Mouse (Mus musculus): ENCODE results near the gene Cuedc1. TPM values are rescaled to one million over a fixed set of nuclear protein-coding genes. Genes with fewer than 3 reads are reported as not detected.
A peak's percentile ranks its signal among the peaks of the same experiment; 100 is the strongest.
"Not testable (repeated sequence)": the region's sequence is repeated elsewhere in the genome, so short reads cannot be mapped to it uniquely, and the experiment has no call there.

The Cuedc1 gene
- polyA plus RNA-seq, 1 experiment from 2014 or later, result 23.8 TPM

GRCm38 (mm10) chr11:88187417-88188133 lies 89.7 kb downstream of the Cuedc1 start:
- no peaks in the 10 kb centered on the region for H3K36me3 ChIP-seq
- H3K9me3 ChIP-seq, result no peaks in the 10 kb centered on the region
- 11% methylated on average over 25 of the region's 25 CpGs for WGBS
- 0 out of 2 replicates have a peak overlapping the region, but pooled peaks have one; percentile 3 for H3K4me3 ChIP-seq (replicated peaks)
- peak; percentile 85 for ATAC-seq (ENCODE audit: insufficient read depth, low FRiP score, low read depth)
- peak overlapping the region; percentile 47 for H3K4me2 ChIP-seq
- peaks cover 19% of the 10 kb centered on the region for H3K4me1 ChIP-seq
- peaks cover 9% of the 10 kb centered on the region; the same call in 1 of the 2 replicates for H3K27me3 ChIP-seq (replicated peaks)
- H3K27ac ChIP-seq, result peak overlapping the region; percentile 84
- H3K9ac ChIP-seq, result no peak overlapping the region; the same call in 1 of the 2 replicates

DNA sequence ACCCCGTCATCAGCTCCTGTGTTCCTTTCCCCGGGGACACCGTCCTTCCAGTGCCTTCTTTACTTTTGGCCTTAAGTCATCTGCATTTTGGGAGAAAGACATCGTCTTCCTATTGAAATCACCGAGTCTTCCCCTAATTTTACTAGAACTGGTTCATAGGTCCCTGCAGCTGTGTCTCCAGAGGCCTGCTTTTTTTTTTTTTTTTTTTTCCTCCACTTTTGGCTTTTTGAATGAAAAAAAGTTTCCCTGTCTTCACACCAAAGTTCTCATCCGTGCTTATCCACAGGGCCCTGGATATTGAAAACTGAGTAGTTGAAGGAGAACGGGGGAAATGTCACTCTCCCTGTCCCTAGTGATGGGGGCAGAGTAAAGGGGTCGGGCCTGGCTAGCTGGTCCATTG lies 90.4 kb downstream of the Cuedc1 start:
- no peak for ATAC-seq (ENCODE audit: insufficient read depth, low FRiP score, low read depth)
- no peaks in the 10 kb centered on the region for H3K9me3 ChIP-seq
- no peak overlapping the region for H3K4me3 ChIP-seq (replicated peaks)
- H3K4me1 ChIP-seq, result peaks cover 22% of the 10 kb centered on the region
- H3K27me3 ChIP-seq (replicated peaks), result peaks cover 10% of the 10 kb centered on the region
- WGBS, result 63% methylated on average over 8 of the region's 8 CpGs
- H3K27ac ChIP-seq, result peak overlapping the region; percentile 84; the same call in 1 of the 2 replicates
- H3K4me2 ChIP-seq, result peak overlapping the region; percentile 47
- H3K9ac ChIP-seq, result no peak overlapping the region
- no peaks in the 10 kb centered on the region for H3K36me3 ChIP-seq

DNA sequence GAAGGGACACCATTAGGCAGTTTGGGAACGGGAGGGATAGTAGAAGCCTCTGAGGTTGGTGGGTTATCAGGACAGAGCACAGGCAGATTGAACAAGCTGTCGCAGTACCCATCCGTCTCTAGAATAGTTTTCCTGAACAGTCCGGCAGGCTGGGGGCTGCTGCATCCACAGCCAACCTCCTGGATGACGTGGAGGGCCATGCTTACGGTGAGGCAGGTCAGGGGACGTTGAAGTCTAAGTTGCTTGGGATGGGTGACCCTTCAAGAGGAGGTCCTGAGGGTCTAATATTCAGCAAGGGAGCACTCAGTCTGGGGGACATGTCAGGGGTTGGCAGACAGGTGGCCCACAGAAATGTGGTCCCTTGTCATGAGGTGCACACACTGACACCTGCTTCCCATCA lies 90.8 kb downstream of the Cuedc1 start:
- H3K9me3 ChIP-seq, result no peaks in the 10 kb centered on the region
- peaks cover 14% of the 10 kb centered on the region for H3K27me3 ChIP-seq (replicated peaks)
- H3K9ac ChIP-seq, result no peak overlapping the region
- ATAC-seq (ENCODE audit: insufficient read depth, low FRiP score, low read depth), result no peak
- no peaks in the 10 kb centered on the region for H3K36me3 ChIP-seq
- H3K4me3 ChIP-seq (replicated peaks), result no peak overlapping the region
- peaks cover 26% of the 10 kb centered on the region for H3K4me1 ChIP-seq
- 0 out of 2 replicates have a peak overlapping the region, but pooled peaks have one; percentile 84 for H3K27ac ChIP-seq
- no peak overlapping the region for H3K4me2 ChIP-seq
- WGBS, result 91% methylated on average over 7 of the region's 7 CpGs

GRCm38 (mm10) chr11:88192595-88192994 lies 94.7 kb downstream of the Cuedc1 start:
- WGBS, result 21% methylated on average over 4 of the region's 4 CpGs
- H3K9me3 ChIP-seq, result no peaks in the 10 kb centered on the region
- H3K4me3 ChIP-seq (replicated peaks), result no peak overlapping the region
- no peak overlapping the region for H3K27ac ChIP-seq
- no peak for ATAC-seq (ENCODE audit: insufficient read depth, low FRiP score, low read depth)
- peaks cover 22% of the 10 kb centered on the region for H3K4me1 ChIP-seq
- H3K4me2 ChIP-seq, result no peak overlapping the region
- no peaks in the 10 kb centered on the region for H3K36me3 ChIP-seq
- H3K27me3 ChIP-seq (replicated peaks), result peaks cover 25% of the 10 kb centered on the region
- H3K9ac ChIP-seq, result no peak overlapping the region

- H3K4me2 ChIP-seq, result peak overlapping the region; percentile 45
- peaks cover 16% of the 10 kb centered on the region for H3K4me1 ChIP-seq
- no peak for ATAC-seq (ENCODE audit: insufficient read depth, low FRiP score, low read depth)
- H3K27me3 ChIP-seq (replicated peaks), result peaks cover 25% of the 10 kb centered on the region
- no peak overlapping the region for H3K27ac ChIP-seq
- no peak overlapping the region for H3K9ac ChIP-seq
- no peaks in the 10 kb centered on the region for H3K9me3 ChIP-seq
- WGBS, result 13% methylated on average over 34 of the region's 34 CpGs
- H3K36me3 ChIP-seq, result no peaks in the 10 kb centered on the region
- H3K4me3 ChIP-seq (replicated peaks), result peak overlapping the region; percentile 17; the same call in 1 of the 2 replicates
Measured at GRCm38 (mm10) chr11:88193098-88193823, 95.4 kb downstream of the Cuedc1 start.

DNA sequence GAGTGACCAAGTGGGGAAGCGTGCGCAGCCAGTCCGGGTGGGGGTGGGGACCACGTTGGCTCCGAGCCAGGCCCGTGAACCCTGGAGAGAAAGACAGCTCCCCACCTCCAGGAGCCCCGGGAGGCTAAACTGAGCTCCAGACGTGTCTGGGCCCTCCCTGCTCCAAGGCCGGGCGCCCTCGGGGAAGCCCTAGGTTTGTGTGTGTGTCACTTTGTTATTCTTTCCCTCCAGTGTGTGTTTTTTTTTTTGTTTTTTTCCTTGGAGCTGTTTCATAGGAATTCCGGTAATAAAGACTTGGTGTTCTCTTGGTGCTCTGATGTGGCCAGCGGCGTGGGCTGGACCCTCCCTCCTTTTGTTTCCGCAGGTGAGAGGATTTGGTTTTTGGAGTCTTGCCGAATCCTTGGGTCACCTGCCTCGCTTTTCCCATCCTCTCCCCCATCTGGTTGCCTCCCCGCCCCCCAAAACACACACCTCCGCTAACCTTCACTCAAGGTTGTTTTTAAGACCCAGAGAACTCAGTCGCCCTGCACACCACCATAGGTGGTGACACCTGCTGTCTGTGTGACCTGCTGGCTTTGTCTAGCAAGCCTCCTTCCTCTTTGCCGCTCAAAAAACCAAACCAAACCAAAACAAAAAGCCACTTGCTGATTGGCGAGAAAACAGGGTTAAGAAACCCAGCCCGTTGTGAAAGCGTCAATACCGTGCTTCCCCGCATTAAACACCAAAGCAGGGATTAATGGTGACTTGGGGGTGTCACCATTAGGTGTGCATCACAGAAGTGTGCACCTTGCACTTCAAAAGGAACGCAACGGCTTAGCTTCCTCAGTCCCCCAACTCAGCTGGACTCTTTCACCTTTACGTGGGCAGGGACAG lies 96.2 kb downstream of the Cuedc1 start:
- no peak overlapping the region for H3K9ac ChIP-seq
- no peak overlapping the region for H3K27ac ChIP-seq
- ATAC-seq (ENCODE audit: insufficient read depth, low FRiP score, low read depth), result 0 out of 2 replicates have a peak, but pooled peaks have one; percentile 24
- H3K9me3 ChIP-seq, result no peaks in the 10 kb centered on the region
- peak overlapping the region; percentile 17; the same call in 1 of the 2 replicates for H3K4me3 ChIP-seq (replicated peaks)
- peak overlapping the region; percentile 45 for H3K4me2 ChIP-seq
- peaks cover 25% of the 10 kb centered on the region for H3K27me3 ChIP-seq (replicated peaks)
- no peaks in the 10 kb centered on the region for H3K36me3 ChIP-seq
- H3K4me1 ChIP-seq, result peaks cover 16% of the 10 kb centered on the region
- 21% methylated on average over 29 of the region's 29 CpGs for WGBS

DNA sequence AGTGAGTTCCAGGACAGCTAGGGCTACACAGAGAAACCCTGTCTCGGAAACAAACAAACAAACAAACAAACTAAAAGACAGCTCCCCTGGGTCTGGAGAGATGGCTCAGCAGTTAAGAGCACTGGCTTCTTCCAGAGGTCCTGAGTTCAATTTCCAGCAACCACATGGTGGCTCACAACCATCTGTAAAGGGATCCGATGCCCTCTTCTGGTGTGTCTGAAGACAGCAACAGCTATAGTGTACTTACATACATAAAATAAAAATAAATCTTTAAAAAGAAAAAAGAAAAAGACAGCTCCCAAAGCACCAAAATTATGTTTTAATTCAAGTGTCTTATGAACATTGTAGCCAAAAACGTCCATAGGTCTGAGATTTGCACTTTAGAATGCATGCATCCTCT lies 97.8 kb downstream of the Cuedc1 start:
- 87% methylated on average over 3 of the region's 3 CpGs for WGBS
- not testable (repeated sequence) for H3K4me2 ChIP-seq; H3K27ac ChIP-seq; H3K4me3 ChIP-seq (replicated peaks); H3K9ac ChIP-seq; H3K36me3 ChIP-seq; H3K9me3 ChIP-seq; ATAC-seq (ENCODE audit: insufficient read depth, low FRiP score, low read depth)
- peaks cover 25% of the 10 kb centered on the region for H3K27me3 ChIP-seq (replicated peaks)
- peaks cover 16% of the 10 kb centered on the region for H3K4me1 ChIP-seq

DNA sequence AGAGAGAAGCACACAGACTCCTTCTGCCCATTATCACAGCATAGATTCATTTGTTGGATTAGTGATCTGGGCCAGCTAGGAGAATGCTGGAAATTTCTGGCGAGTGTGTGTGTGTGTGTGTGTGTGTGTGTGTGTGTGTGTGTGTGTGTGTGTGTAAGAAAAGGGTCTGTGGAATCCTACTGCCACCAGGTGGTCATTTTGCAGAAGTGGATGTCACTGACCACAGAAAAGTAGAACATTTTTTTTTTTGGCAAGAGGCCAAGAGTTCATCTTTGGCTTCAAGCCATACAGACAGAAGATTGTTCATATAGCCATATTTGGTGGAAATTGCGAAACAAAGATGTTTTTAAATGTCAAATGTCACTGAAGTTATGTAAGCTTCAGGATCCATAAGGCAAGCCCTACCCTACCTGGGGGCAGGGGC lies 99.3 kb downstream of the Cuedc1 start:
- ATAC-seq (ENCODE audit: insufficient read depth, low FRiP score, low read depth), result no peak
- WGBS, result 5% methylated on average over 2 of the region's 2 CpGs
- H3K27ac ChIP-seq, result no peak overlapping the region

DNA sequence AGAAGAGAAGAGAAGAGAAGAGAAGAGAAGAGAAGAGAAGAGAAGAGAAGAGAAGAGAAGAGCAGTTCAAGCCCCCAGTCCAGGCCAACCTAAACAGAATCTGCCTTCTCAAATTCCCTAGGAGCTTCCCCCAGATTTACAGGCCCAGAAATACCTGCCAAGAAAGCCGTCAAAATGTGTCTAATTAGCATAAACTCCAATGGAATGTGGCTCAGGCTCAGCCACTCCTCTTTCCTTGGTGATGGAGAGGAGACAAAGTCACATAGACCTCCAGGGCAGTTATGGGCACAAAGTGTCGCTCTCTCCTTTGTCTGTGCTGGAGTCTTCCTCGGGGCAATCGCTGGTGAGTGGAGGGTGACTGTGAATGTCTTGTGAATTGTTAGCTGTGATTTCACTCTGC lies 100.4 kb downstream of the Cuedc1 start:
- WGBS, result 46% methylated on average over 4 of the region's 4 CpGs
- Histone ChIP-seq H3K4me3 (replicated peaks) (no peak overlapping the region), H3K4me2 (no peak overlapping the region), H3K4me1 (peaks cover 13% of the 10 kb centered on the region), H3K27me3 (replicated peaks) (peaks cover 14% of the 10 kb centered on the region), H3K36me3 (no peaks in the 10 kb centered on the region), H3K27ac (no peak overlapping the region), H3K9ac (no peak overlapping the region), H3K9me3 (no peaks in the 10 kb centered on the region)
- ATAC-seq (ENCODE audit: insufficient read depth, low FRiP score, low read depth), result no peak

More for the DNA sequence above, 99.3 kb downstream of the Cuedc1 start:
- no peak overlapping the region for H3K9ac ChIP-seq
- H3K4me3 ChIP-seq (replicated peaks), result no peak overlapping the region
- no peaks in the 10 kb centered on the region for H3K9me3 ChIP-seq
- H3K36me3 ChIP-seq, result no peaks in the 10 kb centered on the region
- no peak overlapping the region for H3K4me2 ChIP-seq
- peaks cover 19% of the 10 kb centered on the region for H3K27me3 ChIP-seq (replicated peaks)
- peaks cover 16% of the 10 kb centered on the region for H3K4me1 ChIP-seq

DNA sequence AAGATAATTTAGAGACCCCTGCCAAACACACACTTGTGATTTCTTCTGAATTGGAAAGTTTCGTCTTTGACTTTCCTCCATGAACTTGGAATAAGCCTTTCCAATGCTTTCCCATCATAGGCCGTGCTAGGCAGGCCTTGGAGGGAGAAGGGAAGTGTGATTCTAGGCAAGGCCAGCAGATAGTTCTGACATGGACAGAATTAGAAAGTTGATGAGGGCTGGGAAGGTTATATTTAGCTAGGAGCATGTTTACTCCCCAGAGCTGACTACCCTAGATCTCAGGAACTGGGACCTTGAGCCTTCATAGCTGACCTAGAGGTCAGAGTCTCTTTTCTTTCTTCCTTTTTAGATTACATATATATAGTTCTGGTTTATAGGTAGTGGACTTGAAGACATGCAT lies 103.3 kb downstream of the Cuedc1 start:
- Histone ChIP-seq H3K9me3 (no peaks in the 10 kb centered on the region), H3K4me2 (no peak overlapping the region), H3K27me3 (replicated peaks) (no peaks in the 10 kb centered on the region), H3K9ac (no peak overlapping the region), H3K27ac (no peak overlapping the region), H3K36me3 (no peaks in the 10 kb centered on the region), H3K4me1 (peaks cover 9% of the 10 kb centered on the region), H3K4me3 (replicated peaks) (no peak overlapping the region)
- ATAC-seq (ENCODE audit: insufficient read depth, low FRiP score, low read depth), result no peak
- WGBS, result 64% methylated on average over 2 of the region's 2 CpGs

- H3K4me1 ChIP-seq, result peaks cover 9% of the 10 kb centered on the region
- no peak overlapping the region for H3K9ac ChIP-seq
- H3K27ac ChIP-seq, result no peak overlapping the region
- H3K9me3 ChIP-seq, result no peaks in the 10 kb centered on the region
- H3K4me2 ChIP-seq, result no peak overlapping the region
- H3K36me3 ChIP-seq, result no peaks in the 10 kb centered on the region
- no peak overlapping the region for H3K4me3 ChIP-seq (replicated peaks)
- ATAC-seq (ENCODE audit: insufficient read depth, low FRiP score, low read depth), result no peak
- H3K27me3 ChIP-seq (replicated peaks), result no peaks in the 10 kb centered on the region
- 32% methylated on average over 2 of the region's 2 CpGs for WGBS
Measured at GRCm38 (mm10) chr11:88202077-88202476, 104.2 kb downstream of the Cuedc1 start.

Measured in stomach, embryonic 15.5 days (tissue).